Mouse (Mus musculus): Measurements from ENCODE around the gene Ptprh. TPM values are rescaled to one million over a fixed set of nuclear protein-coding genes. Genes with fewer than 3 reads are reported as not detected.

The Ptprh gene
- polyA plus RNA-seq, 2 experiments: 0.03 TPM; not detected in 1

GRCm38 (mm10) chr7:4630198-4630597 is 26.4 kb upstream of the Ptprh start:
- 89% methylated on average over 1 of the region's 1 CpGs for WGBS
- no peak for ATAC-seq (ENCODE audit: low FRiP score, low read depth)
- peaks cover 66% of the 10 kb centered on the region for H3K36me3 ChIP-seq (ENCODE audit: control insufficient read depth, insufficient read depth, low read length)

GRCm38 (mm10) chr7:4629586-4629985 is 25.7 kb upstream of the Ptprh start:
- Histone ChIP-seq H3K27me3 (ENCODE audit: control insufficient read depth, insufficient read depth, low read length) (no peaks in the 10 kb centered on the region), H3K36me3 (ENCODE audit: control insufficient read depth, insufficient read depth, low read length) (peaks cover 63% of the 10 kb centered on the region), H3K4me1 (ENCODE audit: control insufficient read depth, insufficient read depth, low read length) (no peaks in the 10 kb centered on the region), H3K4me2 (replicated peaks; ENCODE audit: low read depth, low read length, severe bottlenecking) (no peak overlapping the region), H3K9me3 (ENCODE audit: control insufficient read depth, low read length) (no peaks in the 10 kb centered on the region), H3K4me3 (replicated peaks; ENCODE audit: low read length) (no peak overlapping the region), H3K27ac (replicated peaks; ENCODE audit: low read depth, low read length) (no peak overlapping the region), H3K9ac (ENCODE audit: low read depth, low read length, severe bottlenecking) (no peak overlapping the region)
- ATAC-seq (ENCODE audit: low FRiP score, low read depth) (no peak), DNase-seq (ENCODE audit: low spot score) (no peak)
- TF ChIP-seq POLR2A (IDR thresholded peaks at IDR 0.05; ENCODE audit: borderline replicate concordance, extremely low read depth, insufficient read depth, insufficient read length): no peak
- 90% methylated on average over 5 of the region's 5 CpGs for WGBS

More at GRCm38 (mm10) chr7:4630198-4630597, 26.4 kb upstream of the Ptprh start:
- DNase-seq (ENCODE audit: low spot score): no peak
- Histone ChIP-seq H3K9ac (ENCODE audit: low read depth, low read length, severe bottlenecking) (no peak overlapping the region), H3K9me3 (ENCODE audit: control insufficient read depth, low read length) (no peaks in the 10 kb centered on the region), H3K4me3 (replicated peaks; ENCODE audit: low read length) (no peak overlapping the region), H3K27ac (replicated peaks; ENCODE audit: low read depth, low read length) (no peak overlapping the region), H3K4me1 (ENCODE audit: control insufficient read depth, insufficient read depth, low read length) (no peaks in the 10 kb centered on the region), H3K4me2 (replicated peaks; ENCODE audit: low read depth, low read length, severe bottlenecking) (no peak overlapping the region), H3K27me3 (ENCODE audit: control insufficient read depth, insufficient read depth, low read length) (no peaks in the 10 kb centered on the region)
- TF ChIP-seq POLR2A (IDR thresholded peaks at IDR 0.05; ENCODE audit: borderline replicate concordance, extremely low read depth, insufficient read depth, insufficient read length): no peak

- no peak for TF ChIP-seq POLR2A (IDR thresholded peaks at IDR 0.05; ENCODE audit: borderline replicate concordance, extremely low read depth, insufficient read depth, insufficient read length)
- 94% methylated on average over 2 of the region's 2 CpGs for WGBS
- H3K4me3 ChIP-seq (replicated peaks; ENCODE audit: low read length): no peak overlapping the region
- H3K9ac ChIP-seq (ENCODE audit: low read depth, low read length, severe bottlenecking): no peak overlapping the region
- H3K27ac ChIP-seq (replicated peaks; ENCODE audit: low read depth, low read length): no peak overlapping the region
- peak; percentile 10; the same call in 1 of the 2 replicates for ATAC-seq (ENCODE audit: low FRiP score, low read depth)
- DNase-seq (ENCODE audit: low spot score): no peak
- H3K4me2 ChIP-seq (replicated peaks; ENCODE audit: low read depth, low read length, severe bottlenecking): no peak overlapping the region
- H3K4me1 ChIP-seq (ENCODE audit: control insufficient read depth, insufficient read depth, low read length): no peaks in the 10 kb centered on the region
- peaks cover 29% of the 10 kb centered on the region for H3K36me3 ChIP-seq (ENCODE audit: control insufficient read depth, insufficient read depth, low read length)
- no peaks in the 10 kb centered on the region for H3K9me3 ChIP-seq (ENCODE audit: control insufficient read depth, low read length)
- no peaks in the 10 kb centered on the region for H3K27me3 ChIP-seq (ENCODE audit: control insufficient read depth, insufficient read depth, low read length)
Measured at GRCm38 (mm10) chr7:4625928-4626327, 22.1 kb upstream of the Ptprh start.

- TF ChIP-seq POLR2A (IDR thresholded peaks at IDR 0.05; ENCODE audit: borderline replicate concordance, extremely low read depth, insufficient read depth, insufficient read length): no peak
- H3K4me3 ChIP-seq (replicated peaks; ENCODE audit: low read length): no peak overlapping the region
- H3K4me1 ChIP-seq (ENCODE audit: control insufficient read depth, insufficient read depth, low read length): no peaks in the 10 kb centered on the region
- 38% methylated on average over 1 of the region's 1 CpGs for WGBS
- DNase-seq (ENCODE audit: low spot score): no peak
- no peaks in the 10 kb centered on the region for H3K9me3 ChIP-seq (ENCODE audit: control insufficient read depth, low read length)
- no peaks in the 10 kb centered on the region for H3K27me3 ChIP-seq (ENCODE audit: control insufficient read depth, insufficient read depth, low read length)
- peaks cover 14% of the 10 kb centered on the region for H3K36me3 ChIP-seq (ENCODE audit: control insufficient read depth, insufficient read depth, low read length)
- no peak for ATAC-seq (ENCODE audit: low FRiP score, low read depth)
- no peak overlapping the region for H3K27ac ChIP-seq (replicated peaks; ENCODE audit: low read depth, low read length)
- H3K9ac ChIP-seq (ENCODE audit: low read depth, low read length, severe bottlenecking): no peak overlapping the region
- H3K4me2 ChIP-seq (replicated peaks; ENCODE audit: low read depth, low read length, severe bottlenecking): no peak overlapping the region
Measured at GRCm38 (mm10) chr7:4624343-4624742, 20.5 kb upstream of the Ptprh start.

GRCm38 (mm10) chr7:4623544-4624189 is 19.8 kb upstream of the Ptprh start:
- Histone ChIP-seq H3K27ac (replicated peaks; ENCODE audit: low read depth, low read length) (no peak overlapping the region), H3K4me1 (ENCODE audit: control insufficient read depth, insufficient read depth, low read length) (no peaks in the 10 kb centered on the region), H3K27me3 (ENCODE audit: control insufficient read depth, insufficient read depth, low read length) (no peaks in the 10 kb centered on the region), H3K4me2 (replicated peaks; ENCODE audit: low read depth, low read length, severe bottlenecking) (no peak overlapping the region), H3K9ac (ENCODE audit: low read depth, low read length, severe bottlenecking) (no peak overlapping the region), H3K36me3 (ENCODE audit: control insufficient read depth, insufficient read depth, low read length) (peaks cover 8% of the 10 kb centered on the region), H3K9me3 (ENCODE audit: control insufficient read depth, low read length) (no peaks in the 10 kb centered on the region), H3K4me3 (replicated peaks; ENCODE audit: low read length) (no peak overlapping the region)
- TF ChIP-seq POLR2A (IDR thresholded peaks at IDR 0.05; ENCODE audit: borderline replicate concordance, extremely low read depth, insufficient read depth, insufficient read length): no peak
- DNase-seq (ENCODE audit: low spot score) (peak; percentile 55), ATAC-seq (ENCODE audit: low FRiP score, low read depth) (no peak)
- WGBS: 29% methylated on average over 4 of the region's 4 CpGs

Measured in limb, embryonic 14.5 days (tissue).